Mouse (Mus musculus) midbrain, embryonic 14.5 days (tissue): ENCODE measurements around the gene Amhr2. TPM values are rescaled to one million over a fixed set of nuclear protein-coding genes. Genes with fewer than 3 reads are reported as not detected.

ENCODE experiments used
- ATAC-seq: fragments of 200-750 bp; cut with Nextera tagmentation; 2 replicates; pipeline ENCODE4 v1.8.0; 2017; ENCODE audit warnings: moderate number of reproducible peaks, moderate library complexity; ENCODE audit not compliant: low FRiP score, low TSS enrichment
- DNase-seq: peaks from one replicate; pipeline ENCODE4 v3.0.0-alpha.2; 2015
- H3K27ac ChIP-seq: fragments of 300-500 bp; sonication (generic); replicated peaks from 2 replicates; pipeline ENCODE4 v1.5.1; 2014; ENCODE audit warnings: mild to moderate bottlenecking, low read depth, low read length, moderate library complexity
- H3K27me3 ChIP-seq: fragments of 300-500 bp; sonication (generic); 2 replicates; pipeline ENCODE4 v1.6.1; 2014; ENCODE audit warnings: low read length, control low read depth, mixed read lengths; ENCODE audit not compliant: control insufficient read depth, insufficient read depth
- H3K36me3 ChIP-seq: fragments of 300-500 bp; sonication (generic); 2 replicates; pipeline ENCODE4 v1.6.1; 2014; ENCODE audit warnings: low read length, control low read depth; ENCODE audit not compliant: control insufficient read depth, insufficient read depth
- H3K4me1 ChIP-seq: fragments of 300-500 bp; sonication (generic); 2 replicates; pipeline ENCODE4 v1.6.1; 2014; ENCODE audit warnings: mild to moderate bottlenecking, antibody characterized with exemption, low read length, control low read depth; ENCODE audit not compliant: control insufficient read depth, insufficient read depth
- H3K4me2 ChIP-seq: fragments of 300-500 bp; sonication (generic); 2 replicates; pipeline ENCODE4 v1.6.1; 2014; ENCODE audit warnings: mild to moderate bottlenecking, low read length, moderate library complexity
- H3K4me3 ChIP-seq: fragments of 300-500 bp; sonication (generic); replicated peaks from 2 replicates; pipeline ENCODE4 v1.5.1; 2014; ENCODE audit warnings: low read depth, low read length
- H3K9ac ChIP-seq: fragments of 300-500 bp; sonication (generic); replicated peaks from 2 replicates; pipeline ENCODE4 v1.6.1; 2014; ENCODE audit warnings: mild to moderate bottlenecking, low read length, moderate library complexity
- H3K9me3 ChIP-seq: fragments of 300-500 bp; sonication (generic); 2 replicates; pipeline ENCODE4 v1.6.1; 2016; ENCODE audit warnings: low read length, control low read depth, mixed read lengths; ENCODE audit not compliant: control insufficient read depth
- WGBS: fragments of 180-500 bp; shearing (Covaris S2); extraction: QIAGEN DNeasy Blood & Tissue Kit; methylation state at CpG from one replicate; pipeline ENCODE4 v1.1.7; 2014; 5-methylcytosine and 5-hydroxymethylcytosine counted together
- polyA plus RNA-seq: library from polyadenylated mRNA; unstranded; fragments of >200 nt; fragmentation: Nextera tagmentation; extraction: Ambion mirVana; gene quantifications from 2 replicates; pipeline ENCODE4 v1.2.1, GENCODE M21; 2014

The Amhr2 gene
- polyA plus RNA-seq, 1 experiment from 2014 or later: 0.39 TPM

- Histone ChIP-seq H3K4me1 (no peaks in the 10 kb centered on the region), H3K9ac (no peak overlapping the region), H3K4me3 (no peak overlapping the region), H3K36me3 (no peaks in the 10 kb centered on the region), H3K4me2 (no peak overlapping the region), H3K9me3 (no peaks in the 10 kb centered on the region), H3K27ac (no peak overlapping the region), H3K27me3 (no peaks in the 10 kb centered on the region)
- no peak for ATAC-seq
- DNase-seq: no peak
- WGBS: 79% methylated on average over 8 of the region's 8 CpGs
These were observed 4.2 kb downstream of the Amhr2 start for GRCm38 (mm10) chr15:102449366-102449765.

- no peaks in the 10 kb centered on the region for H3K27me3 ChIP-seq
- no peak overlapping the region for H3K4me2 ChIP-seq
- ATAC-seq (no peak), DNase-seq (no peak)
- 23% methylated on average over 7 of the region's 7 CpGs for WGBS
- no peak overlapping the region for H3K9ac ChIP-seq
- H3K4me1 ChIP-seq: no peaks in the 10 kb centered on the region
- no peak overlapping the region for H3K4me3 ChIP-seq
- no peak overlapping the region for H3K27ac ChIP-seq
- no peaks in the 10 kb centered on the region for H3K9me3 ChIP-seq
- H3K36me3 ChIP-seq: no peaks in the 10 kb centered on the region
These were observed 5.8 kb downstream of the Amhr2 start for GRCm38 (mm10) chr15:102450928-102451327.

- DNase-seq: no peak
- Histone ChIP-seq H3K27me3 (no peaks in the 10 kb centered on the region), H3K4me1 (no peaks in the 10 kb centered on the region), H3K9me3 (no peaks in the 10 kb centered on the region), H3K36me3 (no peaks in the 10 kb centered on the region), H3K4me3 (no peak overlapping the region), H3K9ac (no peak overlapping the region), H3K4me2 (no peak overlapping the region), H3K27ac (no peak overlapping the region)
- WGBS: 86% methylated on average over 26 of the region's 26 CpGs
- no peak for ATAC-seq
These were observed 6.7 kb downstream of the Amhr2 start for GRCm38 (mm10) chr15:102451666-102452430.

- no peak overlapping the region for H3K4me3 ChIP-seq
- H3K36me3 ChIP-seq: no peaks in the 10 kb centered on the region
- no peaks in the 10 kb centered on the region for H3K27me3 ChIP-seq
- H3K9me3 ChIP-seq: no peaks in the 10 kb centered on the region
- WGBS: 39% methylated on average over 6 of the region's 6 CpGs
- no peak overlapping the region for H3K4me2 ChIP-seq
- DNase-seq (no peak), ATAC-seq (no peak)
- H3K9ac ChIP-seq: no peak overlapping the region
- peaks cover 8% of the 10 kb centered on the region for H3K4me1 ChIP-seq
- no peak overlapping the region for H3K27ac ChIP-seq
These were observed 10.8 kb downstream of the Amhr2 start for GRCm38 (mm10) chr15:102455993-102456392.

GRCm38 (mm10) chr15:102458050-102458736 is 13.0 kb downstream of the Amhr2 start:
- Histone ChIP-seq H3K4me3 (peak overlapping the region; percentile 45), H3K27me3 (no peaks in the 10 kb centered on the region), H3K4me2 (peak overlapping the region; percentile 63), H3K9me3 (no peaks in the 10 kb centered on the region), H3K4me1 (peaks cover 8% of the 10 kb centered on the region), H3K36me3 (0 out of 2 replicates have a peak, but pooled peaks cover 6% of the 10 kb centered on the region), H3K9ac (peak overlapping the region; percentile 47; the same call in 1 of the 2 replicates), H3K27ac (peak overlapping the region; percentile 46; the same call in 1 of the 2 replicates)
- DNase-seq (no peak), ATAC-seq (no peak)
- WGBS: 82% methylated on average over 5 of the region's 5 CpGs

- Histone ChIP-seq H3K4me1 (peaks cover 8% of the 10 kb centered on the region), H3K27ac (peak within 1 kb of the TSS; percentile 46; the same call in 1 of the 2 replicates), H3K4me2 (peak within 1 kb of the TSS; percentile 63), H3K27me3 (no peaks in the 10 kb centered on the region), H3K4me3 (peak within 1 kb of the TSS; percentile 45), H3K9ac (peak within 1 kb of the TSS; percentile 47), H3K36me3 (0 out of 2 replicates have a peak, but pooled peaks cover 6% of the 10 kb centered on the region), H3K9me3 (no peaks in the 10 kb centered on the region)
- WGBS: under 1% methylated on average over 19 of the region's 19 CpGs
- DNase-seq: peak; percentile 97
- peak; percentile 74 for ATAC-seq
These were observed 13.7 kb downstream of the Amhr2 start, which contains the start of gene Prr13 for GRCm38 (mm10) chr15:102458904-102459317. Gene Prr13, plus strand, starts transcription at chr15:102459028.

GRCm38 (mm10) chr15:102459381-102459780 is 14.2 kb downstream of the Amhr2 start:
- peak overlapping the region; percentile 63 for H3K4me2 ChIP-seq
- no peak for DNase-seq
- H3K4me1 ChIP-seq: peaks cover 8% of the 10 kb centered on the region
- no peaks in the 10 kb centered on the region for H3K27me3 ChIP-seq
- ATAC-seq: no peak
- H3K9ac ChIP-seq: peak overlapping the region; percentile 47
- H3K27ac ChIP-seq: peak overlapping the region; percentile 34; the same call in 1 of the 2 replicates
- peak overlapping the region; percentile 45 for H3K4me3 ChIP-seq
- H3K36me3 ChIP-seq: 0 out of 2 replicates have a peak, but pooled peaks cover 6% of the 10 kb centered on the region
- H3K9me3 ChIP-seq: no peaks in the 10 kb centered on the region
- WGBS: 44% methylated on average over 6 of the region's 6 CpGs

GRCm38 (mm10) chr15:102459847-102460246 is 14.7 kb downstream of the Amhr2 start:
- ATAC-seq: no peak
- peak overlapping the region; percentile 45; the same call in 1 of the 2 replicates for H3K4me3 ChIP-seq
- H3K27ac ChIP-seq: no peak overlapping the region
- no peak for DNase-seq
- peak overlapping the region; percentile 63 for H3K4me2 ChIP-seq
- no peaks in the 10 kb centered on the region for H3K9me3 ChIP-seq
- H3K36me3 ChIP-seq: 0 out of 2 replicates have a peak, but pooled peaks cover 6% of the 10 kb centered on the region
- WGBS: 70% methylated on average over 5 of the region's 5 CpGs
- H3K4me1 ChIP-seq: peaks cover 8% of the 10 kb centered on the region
- no peak overlapping the region for H3K9ac ChIP-seq
- no peaks in the 10 kb centered on the region for H3K27me3 ChIP-seq
